Comparison of ENCODE assay signal across 25 mouse cellular contexts in genomic region chr9:16168051-16168450, GRCm38 (mm10).
DNase-seq lines count a peak whose midpoint lies in the region; ATAC-seq and TF ChIP-seq lines count a peak whose summit lies in the region.
"Had no signal": no experiment of that assay in that cellular context is flagged by ENCODE, and none has a peak within 500 bp of the region (broad histone marks: within the 10 kb centered on the region; RNA-seq: fewer than 3 reads in every experiment).

No protein-coding gene starts in this region.

- peaks cover 13% of the 10 kb centered on the region for H3K4me1 ChIP-seq in embryonic fibroblast, embryonic 13.5 days (ENCODE audit: control insufficient read depth, insufficient read depth, low read length)
- H3K4me1 ChIP-seq: embryonic facial prominence, embryonic 12.5 days; forebrain, embryonic 12.5 days; limb, embryonic 12.5 days; liver, embryonic 12.5 days had no signal

- ATAC-seq in erythroid progenitor cell, adult 5-6 weeks (replicated peaks; ENCODE audit: low FRiP score, poor library complexity, severe bottlenecking) = no peak
- ATAC-seq: forebrain, postnatal 0 days; intestine, postnatal 0 days; liver, embryonic 12.5 days; liver, postnatal 0 days had no signal

- no peak overlapping the region for H3K4me3 ChIP-seq in embryonic fibroblast, embryonic 13.5 days (ENCODE audit: insufficient read depth, low read length)
- H3K4me3 ChIP-seq: embryonic facial prominence, embryonic 12.5 days; forebrain, embryonic 12.5 days; heart, adult 2 months; heart, embryonic 13.5 days; left cerebral cortex, adult 2 months; limb, embryonic 12.5 days; liver, embryonic 12.5 days had no signal

- no peak for TF ChIP-seq CTCF in embryonic fibroblast, embryonic 13.5 days (IDR thresholded peaks at IDR 0.05; ENCODE audit: borderline replicate concordance, insufficient read depth, low read length)

- peak overlapping the region; percentile 47; the same call in 1 of the 2 replicates for H3K27ac ChIP-seq in embryonic fibroblast, embryonic 13.5 days (ENCODE audit: insufficient read depth, low read length)
- H3K27ac ChIP-seq: embryonic facial prominence, embryonic 12.5 days; forebrain, embryonic 12.5 days; heart, adult 2 months; heart, embryonic 13.5 days; hindbrain, embryonic 14.5 days; left cerebral cortex, adult 2 months; limb, embryonic 12.5 days; liver, embryonic 12.5 days had no signal

- peak; percentile 21 for DNase-seq in lung, postnatal 25 days (ENCODE audit: low spot score)
- DNase-seq in lung, postnatal 4 days = no peak
- DNase-seq in 3134 (ENCODE audit: extremely low read depth, insufficient read length, low spot score) = peak; percentile 58
- DNase-seq in 3T3-L1 (ENCODE audit: low read depth, low spot score) = peak; percentile 3
- DNase-seq in embryo, embryonic 9.5 days (ENCODE audit: extremely low spot score) = no peak
- DNase-seq: adrenal gland, adult 8-10 months; cerebellum, adult 9-10 months; cerebellum, postnatal 36 days; forebrain, postnatal 0 days; heart, adult 2 months; heart, postnatal 10 days; kidney, adult 9 months; kidney, postnatal 14 days; liver, postnatal 0 days; thymus, adult 2 months had no signal

- no peak for TF ChIP-seq POLR2A in embryonic fibroblast, embryonic 13.5 days (IDR thresholded peaks at IDR 0.05; ENCODE audit: low read depth, low read length)

Comparison
In these comparisons a context has a peak if more than half of its experiments do, and no peak if none do; other contexts are left out.
1. DNase-seq: peak in lung, postnatal 25 days (single experiment), 3134 (single experiment) and 3T3-L1 (single experiment); none in lung, postnatal 4 days (0 of 2) and embryo, embryonic 9.5 days (single experiment).